Mouse (Mus musculus) heart, postnatal 0 days (tissue): ENCODE results near the gene Kcna7. TPM values are rescaled to one million over a fixed set of nuclear protein-coding genes. Genes with fewer than 3 reads are reported as not detected.

Experiments used
- ATAC-seq: fragments of 200-750 bp; cut with Nextera tagmentation; 2 replicates; pipeline ENCODE4 v1.8.0; 2017; ENCODE audit warnings: low read depth, moderate number of reproducible peaks, moderate library complexity; ENCODE audit not compliant: insufficient read depth
- DNase-seq: peaks from one replicate; pipeline ENCODE4 v3.0.0-alpha.2; 2016; ENCODE audit warnings: low spot score
- H3K27ac ChIP-seq: fragments of 300-500 bp; sonication (generic); 2 replicates; pipeline ENCODE4 v1.5.1; 2014; ENCODE audit warnings: low read depth, mild to moderate bottlenecking
- H3K27me3 ChIP-seq: fragments of 300-500 bp; sonication (generic); 2 replicates; pipeline ENCODE4 v1.6.1; 2014; ENCODE audit warnings: low read length, mixed read lengths; ENCODE audit not compliant: control insufficient read depth, insufficient read depth
- H3K36me3 ChIP-seq: fragments of 300-500 bp; sonication (generic); replicated peaks from 2 replicates; pipeline ENCODE4 v1.6.1; 2014; ENCODE audit warnings: low read length, mixed read lengths; ENCODE audit not compliant: control insufficient read depth, insufficient read depth
- H3K4me1 ChIP-seq: fragments of 300-500 bp; sonication (generic); 2 replicates; pipeline ENCODE4 v1.6.1; 2014; ENCODE audit warnings: antibody characterized with exemption; ENCODE audit not compliant: control insufficient read depth, insufficient read depth
- H3K4me2 ChIP-seq: fragments of 300-500 bp; sonication (generic); 2 replicates; pipeline ENCODE4 v1.6.1; 2014; ENCODE audit warnings: low read depth, mild to moderate bottlenecking, low read length, moderate library complexity
- H3K4me3 ChIP-seq: fragments of 300-500 bp; sonication (generic); 2 replicates; pipeline ENCODE4 v1.5.1; 2014; ENCODE audit warnings: low read depth, low read length
- H3K9ac ChIP-seq: fragments of 300-500 bp; sonication (generic); replicated peaks from 2 replicates; pipeline ENCODE4 v1.6.1; 2014; ENCODE audit warnings: low read depth, low read length, mixed read lengths
- H3K9me3 ChIP-seq: fragments of 300-500 bp; sonication (generic); replicated peaks from 2 replicates; pipeline ENCODE4 v1.6.1; 2016; ENCODE audit warnings: low read length; ENCODE audit not compliant: control insufficient read depth
- CTCF ChIP-seq: IDR thresholded peaks from 2 replicates; pipeline ENCODE4 v1.5.1; 2016; ENCODE audit warnings: antibody characterized with exemption, control low read depth, low read depth
- EP300 ChIP-seq: IDR thresholded peaks from 2 replicates; pipeline ENCODE4 v1.6.1; 2016; ENCODE audit warnings: antibody characterized with exemption, low read depth
- WGBS: fragments of 180-500 bp; shearing (Covaris S2); extraction: QIAGEN DNeasy Blood & Tissue Kit; methylation state at CpG from one replicate; pipeline ENCODE4 v1.1.7; 2014; 5-methylcytosine and 5-hydroxymethylcytosine counted together
- polyA plus RNA-seq: library from polyadenylated mRNA; unstranded; fragments of >200 nt; fragmentation: Nextera tagmentation; extraction: Ambion mirVana; gene quantifications from 2 replicates; pipeline ENCODE4 v1.2.1, GENCODE M21; 2015
- total RNA-seq: library from RNA; depleted of rRNA; stranded (reverse); fragments of >200 nt; gene quantifications from 2 replicates; pipeline ENCODE4 v1.2.3, GENCODE M21; 2014; ENCODE audit warnings: low replicate concordance

Kcna7 gene
- total and polyA plus RNA-seq, 2 experiments from 2014 or later = 0.42 to 1.4 TPM

DNA sequence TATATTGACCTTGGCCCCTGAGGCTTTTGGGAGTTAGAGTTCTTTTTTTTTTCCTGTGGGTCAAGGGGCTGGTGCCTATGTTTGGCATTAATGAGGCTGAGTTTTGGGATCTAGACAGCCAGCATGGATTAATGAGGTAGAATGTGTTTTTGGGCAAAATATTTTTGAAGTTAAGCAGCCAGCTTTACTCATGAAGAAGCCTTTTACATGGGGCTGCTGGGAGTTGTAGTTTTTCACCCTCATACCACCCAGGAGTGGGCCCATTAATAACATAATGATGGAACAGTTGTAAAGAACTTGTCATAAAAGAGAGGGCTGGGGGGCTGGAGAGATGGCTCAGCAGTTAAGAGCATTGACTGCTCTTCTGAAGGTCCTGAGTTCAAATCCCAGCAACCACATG is 41.1 kb downstream of the Kcna7 start:
- H3K4me1 ChIP-seq = no peaks in the 10 kb centered on the region
- H3K4me2 ChIP-seq = no peak overlapping the region
- no peaks in the 10 kb centered on the region for H3K9me3 ChIP-seq
- no peak overlapping the region for H3K27ac ChIP-seq
- no peak overlapping the region for H3K4me3 ChIP-seq
- H3K27me3 ChIP-seq = no peaks in the 10 kb centered on the region
- no peak overlapping the region for H3K9ac ChIP-seq
- TF ChIP-seq CTCF (no peak), EP300 (no peak)
- ATAC-seq = no peak
- DNase-seq = no peak
- peaks cover 70% of the 10 kb centered on the region for H3K36me3 ChIP-seq

- H3K36me3 ChIP-seq = peaks cover 73% of the 10 kb centered on the region
- no peaks in the 10 kb centered on the region for H3K9me3 ChIP-seq
- DNase-seq = peak; percentile 74
- no peak overlapping the region for H3K27ac ChIP-seq
- WGBS = 31% methylated on average over 11 of the region's 11 CpGs
- H3K4me2 ChIP-seq = no peak overlapping the region
- no peaks in the 10 kb centered on the region for H3K27me3 ChIP-seq
- no peaks in the 10 kb centered on the region for H3K4me1 ChIP-seq
- no peak overlapping the region for H3K4me3 ChIP-seq
- H3K9ac ChIP-seq = 0 out of 2 replicates have a peak overlapping the region, but pooled peaks have one; percentile 22
- no peak for TF ChIP-seq EP300
- TF ChIP-seq CTCF = peak; percentile 58
- peak; percentile 61 for ATAC-seq
These were observed 42.0 kb downstream of the Kcna7 start for GRCm38 (mm10) chr7:45447325-45447990.

- TF ChIP-seq CTCF (no peak), EP300 (no peak)
- DNase-seq = no peak
- Histone ChIP-seq H3K9ac (no peak overlapping the region), H3K27ac (no peak overlapping the region), H3K36me3 (peaks cover 71% of the 10 kb centered on the region), H3K27me3 (no peaks in the 10 kb centered on the region), H3K4me1 (no peaks in the 10 kb centered on the region), H3K4me2 (no peak overlapping the region), H3K4me3 (no peak overlapping the region), H3K9me3 (no peaks in the 10 kb centered on the region)
- ATAC-seq = no peak
- 92% methylated on average over 1 of the region's 1 CpGs for WGBS
These were observed 44.5 kb downstream of the Kcna7 start for GRCm38 (mm10) chr7:45449974-45450373.

DNA sequence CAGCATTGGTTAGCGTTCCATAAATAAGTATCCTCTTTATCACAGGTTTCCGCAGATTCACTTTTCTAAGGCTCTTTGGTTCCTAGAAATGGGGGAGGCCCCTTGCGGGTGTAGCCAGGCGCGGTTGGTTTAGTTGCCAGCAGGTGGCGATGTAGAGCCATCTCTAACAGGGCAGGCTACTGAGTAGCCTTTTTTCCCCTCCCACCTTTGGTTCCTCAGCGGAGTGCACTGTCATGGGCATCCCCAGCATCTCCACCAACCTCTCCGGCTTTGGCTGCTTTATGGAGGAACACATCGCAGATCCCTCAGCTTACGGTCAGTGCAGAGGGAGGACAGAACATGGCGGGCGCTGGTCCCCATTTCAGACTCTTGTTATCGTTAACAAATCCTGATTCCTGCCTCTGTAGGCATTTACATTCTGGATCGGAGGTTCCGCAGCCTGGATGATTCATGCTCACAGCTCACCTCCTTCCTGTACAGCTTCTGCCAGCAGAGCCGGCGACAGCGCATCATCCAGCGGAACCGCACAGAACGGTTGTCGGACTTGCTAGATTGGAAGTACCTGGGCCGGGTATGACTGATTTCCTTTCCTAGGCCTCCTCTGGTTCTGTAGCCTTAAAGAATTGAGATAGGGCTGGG is 46.0 kb downstream of the Kcna7 start:
- Histone ChIP-seq H3K4me1 (no peaks in the 10 kb centered on the region), H3K9ac (no peak overlapping the region), H3K9me3 (no peaks in the 10 kb centered on the region), H3K4me2 (no peak overlapping the region), H3K4me3 (no peak overlapping the region), H3K27ac (no peak overlapping the region), H3K27me3 (no peaks in the 10 kb centered on the region), H3K36me3 (peaks cover 65% of the 10 kb centered on the region)
- DNase-seq (peak; percentile 74), ATAC-seq (peak; percentile 76)
- TF ChIP-seq CTCF (peak; percentile 81), EP300 (no peak)
- WGBS = 56% methylated on average over 23 of the region's 23 CpGs

DNA sequence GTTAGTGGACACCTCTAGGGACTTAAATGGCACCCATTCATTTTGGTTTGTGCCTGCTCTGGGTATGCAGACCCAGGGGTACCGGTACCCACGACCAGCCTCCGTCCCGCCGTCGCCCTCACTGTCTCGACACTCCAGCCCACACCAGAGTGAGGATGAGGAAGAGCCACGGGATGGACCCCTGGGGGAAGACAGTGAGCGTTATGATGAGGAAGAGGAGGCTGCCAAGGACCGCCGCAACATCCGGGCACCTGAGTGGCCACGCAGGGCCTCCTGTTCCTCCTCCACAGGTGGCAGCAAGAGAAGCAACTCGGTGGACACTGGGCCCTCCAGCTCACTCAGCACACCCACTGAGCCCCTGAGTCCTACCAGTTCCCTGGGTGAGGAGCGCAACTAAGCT is 49.5 kb downstream of the Kcna7 start:
- 92% methylated on average over 10 of the region's 15 CpGs for WGBS
- DNase-seq (no peak), ATAC-seq (no peak)
- peaks cover 63% of the 10 kb centered on the region for H3K36me3 ChIP-seq
- H3K9me3 ChIP-seq = no peaks in the 10 kb centered on the region
- no peak overlapping the region for H3K9ac ChIP-seq
- no peak overlapping the region for H3K4me2 ChIP-seq
- no peak overlapping the region for H3K4me3 ChIP-seq
- no peak overlapping the region for H3K27ac ChIP-seq
- H3K4me1 ChIP-seq = peaks cover 12% of the 10 kb centered on the region; the same call in 1 of the 2 replicates
- no peaks in the 10 kb centered on the region for H3K27me3 ChIP-seq
- TF ChIP-seq EP300 = no peak
- TF ChIP-seq CTCF = no peak
